Mouse (Mus musculus): ENCODE results near the gene Vmn1r235.
"Not testable (repeated sequence)": the region's sequence is repeated elsewhere in the genome, so short reads cannot be mapped to it uniquely, and the experiment has no call there.

The Vmn1r235 gene

GRCm38 (mm10) chr17:21256111-21256510 lies at the start of gene Vmn1r235:
Gene Vmn1r235 (plus strand): TSS chr17:21256411.
- DNase-seq, result no peak

DNA sequence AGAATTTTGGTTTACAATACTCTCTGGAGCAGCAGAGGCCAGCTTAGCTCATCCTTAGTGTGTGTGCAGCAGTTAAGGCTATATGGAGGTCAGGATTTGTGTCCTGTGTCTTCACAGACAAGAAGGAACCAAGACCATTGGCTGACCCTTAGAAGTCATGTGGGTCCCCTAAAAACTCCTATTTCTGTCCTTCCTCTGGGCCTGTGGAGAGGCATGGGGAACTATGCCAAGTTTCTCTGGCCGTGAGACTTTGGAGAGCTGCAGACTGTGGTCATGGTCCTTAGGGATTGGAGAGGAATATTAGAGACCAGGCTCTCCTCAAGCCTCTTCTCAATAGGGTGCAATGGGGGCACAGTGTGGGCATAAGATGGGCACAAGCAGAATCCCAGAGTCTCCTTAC lies 45.1 kb upstream of the Vmn1r235 start:
- DNase-seq, result not testable (repeated sequence)

DNA sequence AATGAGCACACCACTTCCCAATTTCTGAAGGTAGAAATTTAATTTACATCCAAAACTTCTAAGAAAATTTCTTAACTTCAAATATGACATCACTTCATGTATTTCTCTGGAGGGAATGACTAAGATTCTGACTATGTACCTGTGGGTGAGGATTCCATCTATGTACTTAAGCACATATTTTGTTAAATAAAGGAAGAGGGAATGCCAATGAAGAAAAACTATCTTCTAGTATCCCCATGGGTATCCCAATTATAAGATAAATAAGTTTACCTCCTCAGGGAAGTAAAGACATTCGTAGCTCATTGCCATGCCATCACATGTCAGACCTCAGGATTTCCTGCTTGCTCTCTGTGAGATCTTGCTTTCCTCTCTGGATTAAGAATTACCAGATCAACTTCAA lies 30.4 kb upstream of the Vmn1r235 start, which contains the start of gene Vmn1r234:
Vmn1r234 (plus strand) TSS at position 301 of the 400 bp plus-strand sequence.
- no peak for DNase-seq

DNA sequence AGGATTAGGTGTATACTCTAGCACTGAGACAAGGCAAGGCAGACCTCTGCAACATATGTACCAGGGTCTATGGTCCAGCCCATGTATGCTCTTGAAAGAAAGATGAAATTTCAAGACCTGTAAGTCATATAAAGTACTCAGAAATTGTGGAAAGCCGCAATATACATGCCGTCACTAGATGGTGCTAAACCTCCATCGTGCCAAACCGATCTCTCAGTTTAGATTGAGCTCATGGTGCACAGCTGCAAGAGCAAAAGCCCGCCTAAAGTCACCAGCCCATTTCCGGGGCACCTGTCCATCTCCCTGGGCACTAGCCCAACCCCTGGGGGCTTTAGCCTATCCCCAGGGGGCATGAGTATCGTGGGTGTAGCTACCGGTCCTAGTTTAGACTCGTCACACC lies 24.6 kb upstream of the Vmn1r235 start:
- peak; percentile 60 for DNase-seq

DNA sequence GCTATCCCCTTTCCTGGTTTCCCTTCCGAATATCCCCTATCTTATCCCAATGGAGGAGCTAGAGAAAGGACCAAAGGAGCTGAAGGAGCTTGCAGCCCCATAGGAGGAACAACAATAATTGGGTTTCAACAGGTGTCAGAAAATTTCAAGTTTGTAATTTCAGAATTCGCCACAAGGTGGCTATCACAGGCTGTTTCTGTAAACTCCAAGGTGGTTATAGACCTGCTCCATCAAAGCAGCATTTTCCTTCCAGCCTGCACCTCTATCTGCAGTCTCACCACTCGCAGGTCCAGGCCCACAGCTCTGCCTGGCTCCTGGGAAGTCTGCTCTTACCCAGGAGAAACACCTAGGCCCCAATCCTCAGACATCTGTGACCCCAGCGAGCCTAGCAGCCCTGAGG lies 15.9 kb downstream of the Vmn1r235 start:
- peak; percentile 35 for DNase-seq

- no peak for DNase-seq
Observed at GRCm38 (mm10) chr17:21282642-21283041, 26.4 kb downstream of the Vmn1r235 start, which contains the start of gene Vmn1r236. Gene Vmn1r236 (plus strand): TSS chr17:21282942.

DNA sequence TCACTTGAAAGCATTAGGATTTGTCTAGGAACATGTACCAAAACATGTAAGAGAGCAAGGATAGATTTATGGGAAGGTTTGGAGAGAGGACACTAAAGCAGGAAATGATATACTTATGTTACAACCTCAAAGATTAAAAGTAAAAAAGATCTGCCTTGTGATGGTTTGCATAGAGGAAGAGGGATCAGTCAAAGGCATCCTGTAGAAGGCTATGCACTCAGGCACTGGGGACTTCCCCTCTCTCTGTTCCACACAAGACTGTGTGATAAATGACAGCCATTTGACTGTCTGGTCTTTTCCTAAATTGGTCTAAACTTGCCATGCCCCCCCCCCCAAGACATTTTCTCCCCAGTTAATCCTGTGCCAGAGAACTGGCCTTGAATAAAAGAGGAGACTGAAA lies 28.2 kb downstream of the Vmn1r235 start:
- DNase-seq, result no peak

GRCm38 (mm10) chr17:21289695-21290094 lies 33.5 kb downstream of the Vmn1r235 start:
- DNase-seq, result no peak

GRCm38 (mm10) chr17:21311565-21311964 lies 55.4 kb downstream of the Vmn1r235 start, which contains the start of gene Vmn1r237:
Gene Vmn1r237 (plus strand): TSS chr17:21311865.
- no peak for DNase-seq

Data from thymus, postnatal 25 days (tissue).